Mouse (Mus musculus): ENCODE measurements around the gene Fam49a. TPM values are rescaled to one million over a fixed set of nuclear protein-coding genes. Genes with fewer than 3 reads are reported as not detected.

Fam49a gene
- total RNA-seq, 2 experiments from 2014 or later, result 55.9 to 63.4 TPM

- no peak for ATAC-seq (ENCODE audit: poor library complexity, severe bottlenecking)
These were observed 92.2 kb downstream of the Fam49a start for GRCm38 (mm10) chr12:12354115-12354653.

GRCm38 (mm10) chr12:12356048-12356447 lies 94.1 kb downstream of the Fam49a start:
- no peak for ATAC-seq (ENCODE audit: poor library complexity, severe bottlenecking)

GRCm38 (mm10) chr12:12356463-12356862 lies 94.5 kb downstream of the Fam49a start:
- no peak for ATAC-seq (ENCODE audit: poor library complexity, severe bottlenecking)

- no peak for ATAC-seq (ENCODE audit: poor library complexity, severe bottlenecking)
These were observed 95.0 kb downstream of the Fam49a start for GRCm38 (mm10) chr12:12356946-12357345.

- ATAC-seq (ENCODE audit: poor library complexity, severe bottlenecking), result peak; percentile 57
These were observed 98.0 kb downstream of the Fam49a start for GRCm38 (mm10) chr12:12359923-12360322.

- no peak for ATAC-seq (ENCODE audit: poor library complexity, severe bottlenecking)
These were observed 100.4 kb downstream of the Fam49a start for GRCm38 (mm10) chr12:12362371-12362770.

GRCm38 (mm10) chr12:12364201-12364600 lies 102.3 kb downstream of the Fam49a start:
- ATAC-seq (ENCODE audit: poor library complexity, severe bottlenecking), result no peak

GRCm38 (mm10) chr12:12367423-12367822 lies 105.5 kb downstream of the Fam49a start:
- ATAC-seq (ENCODE audit: poor library complexity, severe bottlenecking), result no peak

- no peak for ATAC-seq (ENCODE audit: poor library complexity, severe bottlenecking)
These were observed 111.3 kb downstream of the Fam49a start for GRCm38 (mm10) chr12:12373111-12373862.

GRCm38 (mm10) chr12:12379056-12379455 lies 117.1 kb downstream of the Fam49a start:
- no peak for ATAC-seq (ENCODE audit: poor library complexity, severe bottlenecking)

- no peak for ATAC-seq (ENCODE audit: poor library complexity, severe bottlenecking)
These were observed 127.3 kb downstream of the Fam49a start for GRCm38 (mm10) chr12:12389271-12389670.

- ATAC-seq (ENCODE audit: poor library complexity, severe bottlenecking), result peak; percentile 74
These were observed 134.3 kb downstream of the Fam49a start for GRCm38 (mm10) chr12:12396224-12396623.

GRCm38 (mm10) chr12:12401051-12401465 lies 139.1 kb downstream of the Fam49a start:
- ATAC-seq (ENCODE audit: poor library complexity, severe bottlenecking), result peak; percentile 63; the same call in 1 of the 2 replicates

- ATAC-seq (ENCODE audit: poor library complexity, severe bottlenecking), result no peak
These were observed 139.6 kb downstream of the Fam49a start for GRCm38 (mm10) chr12:12401504-12401903.

GRCm38 (mm10) chr12:12405491-12406110 lies 143.7 kb downstream of the Fam49a start:
- ATAC-seq (ENCODE audit: poor library complexity, severe bottlenecking), result no peak

GRCm38 (mm10) chr12:12409044-12409443 lies 147.1 kb downstream of the Fam49a start:
- no peak for ATAC-seq (ENCODE audit: poor library complexity, severe bottlenecking)

GRCm38 (mm10) chr12:12412674-12413073 lies 150.7 kb downstream of the Fam49a start:
- ATAC-seq (ENCODE audit: poor library complexity, severe bottlenecking), result peak; percentile 92

- ATAC-seq (ENCODE audit: poor library complexity, severe bottlenecking), result no peak
These were observed 158.5 kb downstream of the Fam49a start for GRCm38 (mm10) chr12:12420423-12420822.

- ATAC-seq (ENCODE audit: poor library complexity, severe bottlenecking), result peak; percentile 99
These were observed 159.1 kb downstream of the Fam49a start for GRCm38 (mm10) chr12:12420841-12421579.

GRCm38 (mm10) chr12:12421580-12421878 lies 159.6 kb downstream of the Fam49a start:
- no peak for ATAC-seq (ENCODE audit: poor library complexity, severe bottlenecking)

GRCm38 (mm10) chr12:12425188-12425587 lies 163.2 kb downstream of the Fam49a start:
- ATAC-seq (ENCODE audit: poor library complexity, severe bottlenecking), result no peak

Measured in megakaryocyte, adult 5-6 weeks (primary cell).